Mouse (Mus musculus) neural tube, embryonic 11.5 days (tissue): ENCODE measurements around the gene Rbfox2. TPM values are rescaled to one million over a fixed set of nuclear protein-coding genes. Genes with fewer than 3 reads are reported as not detected.

Source experiments
- ATAC-seq: fragments of 200-750 bp; cut with Nextera tagmentation; 2 replicates; pipeline ENCODE4 v1.8.0; 2017; ENCODE audit warnings: moderate number of reproducible peaks, mild to moderate bottlenecking, moderate TSS enrichment, moderate library complexity; ENCODE audit not compliant: insufficient read depth, low FRiP score, low TSS enrichment
- DNase-seq: peaks from one replicate; pipeline ENCODE4 v3.0.0-alpha.2; 2015; ENCODE audit warnings: low spot score
- H3K27ac ChIP-seq: fragments of 300-500 bp; sonication (generic); 2 replicates; pipeline ENCODE4 v1.5.1; 2014; ENCODE audit warnings: low read depth, mild to moderate bottlenecking, low read length
- H3K27me3 ChIP-seq: fragments of 300-500 bp; sonication (generic); 2 replicates; pipeline ENCODE4 v1.6.1; 2014; ENCODE audit warnings: mild to moderate bottlenecking, low read length, mixed read lengths; ENCODE audit not compliant: control insufficient read depth, insufficient read depth
- H3K36me3 ChIP-seq: fragments of 300-500 bp; sonication (generic); 2 replicates; pipeline ENCODE4 v1.6.1; 2014; ENCODE audit warnings: mild to moderate bottlenecking, low read length, moderate library complexity, mixed read lengths; ENCODE audit not compliant: control insufficient read depth, insufficient read depth
- H3K4me1 ChIP-seq: fragments of 300-500 bp; sonication (generic); 2 replicates; pipeline ENCODE4 v1.6.1; 2014; ENCODE audit warnings: low read length, mixed read lengths; ENCODE audit not compliant: control insufficient read depth, insufficient read depth
- H3K4me2 ChIP-seq: fragments of 300-500 bp; sonication (generic); 2 replicates; pipeline ENCODE4 v1.6.1; 2014; ENCODE audit warnings: low read depth, mild to moderate bottlenecking, moderate library complexity
- H3K4me3 ChIP-seq: fragments of 300-500 bp; sonication (generic); 2 replicates; pipeline ENCODE4 v1.5.1; 2014; ENCODE audit warnings: low read depth, low read length
- H3K9ac ChIP-seq: fragments of 300-500 bp; sonication (generic); 2 replicates; pipeline ENCODE4 v1.6.1; 2014; ENCODE audit warnings: mild to moderate bottlenecking, low read length
- H3K9me3 ChIP-seq: fragments of 300-500 bp; sonication (generic); 2 replicates; pipeline ENCODE4 v1.6.1; 2016; ENCODE audit warnings: low read length; ENCODE audit not compliant: control insufficient read depth
- WGBS: fragments of 180-500 bp; shearing (Covaris S2); extraction: QIAGEN DNeasy Blood & Tissue Kit; methylation state at CpG from one replicate; pipeline ENCODE4 v1.1.7; 2014; 5-methylcytosine and 5-hydroxymethylcytosine counted together
- polyA plus RNA-seq: library from polyadenylated mRNA; unstranded; fragments of >200 nt; fragmentation: Nextera tagmentation; extraction: Ambion mirVana; gene quantifications from 2 replicates; pipeline ENCODE4 v1.2.1, GENCODE M21; 2014

The Rbfox2 gene
- polyA plus RNA-seq, 1 experiment from 2014 or later, result 123 TPM

DNA sequence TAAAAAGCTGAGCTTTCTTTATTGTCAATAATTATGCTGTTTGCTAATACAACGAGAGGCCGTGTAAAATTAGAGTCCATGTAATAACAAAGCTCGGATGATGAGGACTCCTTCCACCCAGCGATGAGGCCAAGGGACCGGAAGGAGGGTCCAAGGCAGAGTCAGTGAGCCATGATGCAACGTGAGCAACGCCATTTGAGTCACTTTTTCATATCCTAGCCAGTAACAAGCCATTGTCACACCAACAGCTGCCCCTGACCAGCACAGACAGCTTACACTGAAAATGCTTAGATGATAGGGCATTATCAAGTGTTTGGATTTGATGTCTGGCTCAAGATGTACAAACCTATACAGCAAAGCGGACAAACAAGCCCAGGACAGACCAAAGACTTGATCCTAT lies 155.6 kb downstream of the Rbfox2 start:
- H3K4me1 ChIP-seq, result peaks cover 15% of the 10 kb centered on the region
- peak overlapping the region; percentile 67 for H3K4me2 ChIP-seq
- H3K4me3 ChIP-seq, result peak overlapping the region; percentile 63
- H3K9ac ChIP-seq, result peak overlapping the region; percentile 37
- no peaks in the 10 kb centered on the region for H3K27me3 ChIP-seq
- no peak overlapping the region for H3K27ac ChIP-seq
- no peaks in the 10 kb centered on the region for H3K9me3 ChIP-seq
- 46% methylated on average over 8 of the region's 8 CpGs for WGBS
- no peaks in the 10 kb centered on the region for H3K36me3 ChIP-seq
- DNase-seq (peak; percentile 21), ATAC-seq (no peak)

DNA sequence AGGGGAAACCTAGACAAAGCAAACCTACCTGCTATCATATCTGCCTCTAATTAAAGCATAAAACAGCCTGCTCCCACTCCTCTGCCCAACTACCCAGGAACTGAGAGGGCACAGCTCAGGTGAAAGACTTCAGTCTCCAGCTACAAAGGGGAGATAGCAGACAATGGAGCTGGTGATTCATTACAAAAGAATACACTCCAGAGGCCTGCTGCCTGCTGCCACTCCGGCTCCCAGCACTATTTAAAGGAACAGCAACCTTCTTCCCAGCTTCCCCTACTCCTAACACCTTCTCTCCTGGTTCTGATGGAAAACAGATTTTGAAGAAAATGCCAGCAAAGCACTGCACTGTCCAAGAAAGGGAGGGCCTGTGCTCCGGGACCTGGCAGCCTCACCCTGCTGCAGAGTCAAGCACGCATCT lies 156.4 kb downstream of the Rbfox2 start:
- H3K4me1 ChIP-seq, result peaks cover 15% of the 10 kb centered on the region
- no peaks in the 10 kb centered on the region for H3K9me3 ChIP-seq
- peak overlapping the region; percentile 67 for H3K4me2 ChIP-seq
- H3K4me3 ChIP-seq, result peak overlapping the region; percentile 63
- H3K27ac ChIP-seq, result peak overlapping the region; percentile 53
- H3K36me3 ChIP-seq, result no peaks in the 10 kb centered on the region
- H3K9ac ChIP-seq, result peak overlapping the region; percentile 47
- no peaks in the 10 kb centered on the region for H3K27me3 ChIP-seq
- DNase-seq (peak; percentile 44), ATAC-seq (no peak)
- WGBS, result 20% methylated on average over 3 of the region's 3 CpGs

DNA sequence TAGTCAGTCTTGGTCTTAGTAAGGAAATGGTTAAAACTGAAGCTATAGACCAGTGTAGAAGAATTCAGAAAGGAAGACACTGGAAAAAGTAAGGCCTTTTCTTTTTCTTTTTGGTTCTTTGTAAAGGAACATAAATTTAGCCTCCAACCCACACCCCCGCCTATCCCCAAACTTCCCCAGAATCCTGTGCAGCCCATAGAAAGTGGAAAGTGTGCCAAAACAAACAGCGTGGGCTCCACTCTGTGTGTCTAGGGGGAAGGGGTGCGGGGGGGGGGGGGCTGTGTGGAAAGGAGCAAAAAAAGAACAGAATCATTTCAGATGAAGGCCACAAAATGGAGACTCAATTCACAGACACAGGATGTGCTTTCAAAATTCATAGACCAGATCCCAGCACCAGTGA lies 156.8 kb downstream of the Rbfox2 start:
- H3K9ac ChIP-seq, result peak overlapping the region; percentile 47
- DNase-seq (no peak), ATAC-seq (no peak)
- WGBS, result 35% methylated on average over 3 of the region's 3 CpGs
- peaks cover 15% of the 10 kb centered on the region for H3K4me1 ChIP-seq
- peak overlapping the region; percentile 67 for H3K4me2 ChIP-seq
- no peaks in the 10 kb centered on the region for H3K36me3 ChIP-seq
- H3K4me3 ChIP-seq, result peak overlapping the region; percentile 63
- H3K27me3 ChIP-seq, result no peaks in the 10 kb centered on the region
- no peaks in the 10 kb centered on the region for H3K9me3 ChIP-seq
- H3K27ac ChIP-seq, result peak overlapping the region; percentile 53

DNA sequence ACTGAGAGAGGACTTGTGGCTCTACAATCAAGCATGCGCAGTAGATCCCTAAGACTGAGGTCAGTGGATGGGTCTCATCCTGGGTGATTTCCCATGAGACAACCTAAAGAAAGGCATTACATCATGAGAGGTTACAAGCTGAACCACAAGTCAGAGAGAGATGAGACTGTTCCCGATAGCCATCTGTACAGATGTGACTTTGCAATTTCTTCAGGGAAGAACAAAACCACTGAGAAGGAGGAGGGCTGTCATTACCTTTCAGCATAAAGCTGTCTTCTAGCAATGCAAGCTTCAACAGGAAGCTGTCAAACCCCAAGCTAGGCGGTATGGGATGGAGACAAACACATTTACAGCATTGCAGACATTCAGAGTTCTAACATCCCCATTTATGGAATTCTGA lies 157.3 kb downstream of the Rbfox2 start:
- Histone ChIP-seq H3K4me3 (no peak overlapping the region), H3K9me3 (no peaks in the 10 kb centered on the region), H3K4me1 (peaks cover 15% of the 10 kb centered on the region), H3K27ac (no peak overlapping the region), H3K27me3 (no peaks in the 10 kb centered on the region), H3K9ac (no peak overlapping the region), H3K4me2 (peak overlapping the region; percentile 67), H3K36me3 (no peaks in the 10 kb centered on the region)
- WGBS, result 74% methylated on average over 3 of the region's 3 CpGs
- DNase-seq, result no peak
- no peak for ATAC-seq

DNA sequence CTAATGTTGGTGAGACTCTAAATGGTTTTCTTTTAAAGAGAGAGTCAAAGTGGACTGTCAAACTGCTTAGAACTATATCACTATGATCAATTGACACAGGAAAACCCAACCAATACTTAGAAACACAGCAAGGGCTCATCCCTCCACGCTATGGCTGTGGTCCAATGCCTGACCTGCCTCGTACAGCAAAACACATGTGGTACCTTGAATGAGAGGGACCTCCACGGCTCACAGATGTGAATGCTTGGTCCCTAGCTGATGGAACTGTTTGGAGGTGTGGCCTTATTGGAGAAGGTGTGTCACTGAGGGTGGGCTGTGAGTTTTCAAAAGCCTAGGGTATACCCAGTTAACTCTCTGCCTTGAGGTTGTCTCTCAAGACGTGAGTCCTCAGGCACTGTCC lies 159.9 kb downstream of the Rbfox2 start:
- no peaks in the 10 kb centered on the region for H3K9me3 ChIP-seq
- no peaks in the 10 kb centered on the region for H3K27me3 ChIP-seq
- peaks cover 15% of the 10 kb centered on the region for H3K4me1 ChIP-seq
- no peak overlapping the region for H3K9ac ChIP-seq
- WGBS, result 87% methylated on average over 4 of the region's 4 CpGs
- no peaks in the 10 kb centered on the region for H3K36me3 ChIP-seq
- ATAC-seq (no peak), DNase-seq (no peak)
- H3K4me3 ChIP-seq, result no peak overlapping the region
- H3K4me2 ChIP-seq, result no peak overlapping the region
- no peak overlapping the region for H3K27ac ChIP-seq

DNA sequence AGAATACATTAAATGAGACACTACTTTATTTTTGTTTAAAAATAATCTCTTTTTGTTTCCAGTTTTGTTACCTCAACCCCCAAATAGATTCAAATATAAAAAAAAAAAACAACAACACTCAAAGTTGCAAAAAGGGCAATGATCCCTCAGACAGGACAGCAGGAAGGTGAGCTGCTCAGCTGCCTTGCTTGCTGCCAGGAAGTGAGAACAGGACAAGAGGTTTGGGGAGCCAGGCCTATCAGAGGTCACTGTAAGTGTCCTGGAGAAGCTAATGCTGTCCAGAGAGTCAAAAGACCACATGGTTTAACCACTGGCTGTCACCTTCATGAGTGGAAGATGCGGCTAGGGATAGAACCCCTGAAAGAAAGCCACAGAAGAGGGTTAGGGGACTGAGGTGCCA lies 161.8 kb downstream of the Rbfox2 start:
- Histone ChIP-seq H3K4me1 (peaks cover 7% of the 10 kb centered on the region), H3K4me2 (no peak overlapping the region), H3K27ac (no peak overlapping the region), H3K27me3 (no peaks in the 10 kb centered on the region), H3K9me3 (no peaks in the 10 kb centered on the region), H3K9ac (no peak overlapping the region), H3K4me3 (no peak overlapping the region), H3K36me3 (no peaks in the 10 kb centered on the region)
- DNase-seq (no peak), ATAC-seq (no peak)
- 88% methylated on average over 1 of the region's 1 CpGs for WGBS

DNA sequence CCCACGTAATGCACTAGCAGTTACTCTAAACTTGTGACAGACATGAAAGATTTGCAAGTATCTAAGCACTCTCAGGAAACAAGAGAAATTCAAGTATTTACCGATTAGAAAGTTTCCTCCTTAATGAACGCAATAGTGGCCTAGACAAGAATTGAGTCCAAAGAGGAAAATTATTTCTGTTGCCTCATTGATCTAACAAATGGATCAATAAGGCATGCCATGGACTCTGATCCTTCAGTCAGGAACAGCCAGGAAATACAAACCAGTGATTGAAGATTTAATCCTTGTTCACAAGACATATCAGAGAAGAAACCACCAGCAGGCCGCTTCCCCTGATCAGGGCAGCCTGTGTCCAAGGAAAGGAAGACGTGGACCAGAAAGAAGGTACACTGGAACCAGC lies 164.0 kb downstream of the Rbfox2 start:
- Histone ChIP-seq H3K9ac (no peak overlapping the region), H3K36me3 (no peaks in the 10 kb centered on the region), H3K27ac (no peak overlapping the region), H3K4me1 (no peaks in the 10 kb centered on the region; the same call in 1 of the 2 replicates), H3K9me3 (no peaks in the 10 kb centered on the region), H3K4me3 (no peak overlapping the region), H3K4me2 (no peak overlapping the region), H3K27me3 (no peaks in the 10 kb centered on the region)
- 92% methylated on average over 5 of the region's 5 CpGs for WGBS
- ATAC-seq, result no peak
- DNase-seq, result no peak

DNA sequence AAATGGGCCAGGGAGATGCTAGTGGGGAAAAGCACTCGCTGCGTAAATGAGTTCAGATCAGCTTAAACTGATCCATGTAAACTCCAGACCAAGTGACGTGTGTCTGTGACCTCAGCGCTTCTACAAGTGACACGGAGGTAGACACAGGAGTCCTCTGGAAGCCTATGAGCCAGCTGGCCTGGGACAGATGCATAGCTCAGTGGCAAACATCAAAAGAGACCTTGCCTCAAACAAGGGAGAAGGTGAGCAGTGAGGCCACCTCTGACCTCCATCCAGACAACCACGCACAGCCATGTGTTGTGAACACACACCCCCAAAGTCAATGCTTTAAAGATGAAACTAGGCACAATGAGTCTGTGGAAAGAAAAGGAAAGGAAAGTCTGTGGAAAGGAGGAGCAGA lies 164.5 kb downstream of the Rbfox2 start:
- no peak overlapping the region for H3K4me2 ChIP-seq

DNA sequence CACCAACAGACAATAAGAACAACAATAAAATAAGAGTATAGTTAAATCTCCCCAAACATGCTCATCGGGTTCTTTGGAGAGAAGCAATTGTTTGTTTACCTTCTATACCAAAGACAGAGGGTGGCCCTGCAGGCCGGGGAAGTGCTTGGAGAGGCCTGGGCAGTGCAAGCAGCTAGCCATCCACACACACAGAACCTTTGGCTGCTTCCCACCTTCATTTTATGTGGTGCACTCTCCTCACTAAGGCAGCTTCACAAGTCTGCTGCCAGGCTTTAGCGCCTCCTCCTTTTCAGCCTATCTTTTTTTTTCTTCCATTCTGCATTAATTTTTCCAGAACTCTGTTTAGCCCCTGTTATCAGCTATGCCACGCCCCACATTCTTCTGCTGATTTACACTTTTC lies 165.1 kb downstream of the Rbfox2 start:
- DNase-seq (no peak), ATAC-seq (no peak)
- no peaks in the 10 kb centered on the region for H3K27me3 ChIP-seq
- no peaks in the 10 kb centered on the region for H3K36me3 ChIP-seq
- H3K4me1 ChIP-seq, result no peaks in the 10 kb centered on the region; the same call in 1 of the 2 replicates
- no peak overlapping the region for H3K9ac ChIP-seq
- WGBS, result 75% methylated on average over 4 of the region's 4 CpGs
- no peaks in the 10 kb centered on the region for H3K9me3 ChIP-seq
- H3K4me2 ChIP-seq, result no peak overlapping the region
- H3K27ac ChIP-seq, result no peak overlapping the region
- H3K4me3 ChIP-seq, result no peak overlapping the region

More for the DNA sequence above, 164.5 kb downstream of the Rbfox2 start:
- Histone ChIP-seq H3K9me3 (no peaks in the 10 kb centered on the region), H3K9ac (no peak overlapping the region), H3K27me3 (no peaks in the 10 kb centered on the region), H3K4me3 (no peak overlapping the region), H3K27ac (no peak overlapping the region), H3K4me1 (no peaks in the 10 kb centered on the region; the same call in 1 of the 2 replicates), H3K36me3 (no peaks in the 10 kb centered on the region)
- WGBS, result 70% methylated on average over 6 of the region's 6 CpGs
- no peak for ATAC-seq
- DNase-seq, result no peak
